Mouse (Mus musculus) embryo, embryonic 10.5 days (tissue): Measurements from ENCODE around the gene Fyn.
A peak's percentile ranks its signal among the peaks of the same experiment; 100 is the strongest.

ENCODE experiments used
- DNase-seq: peaks from one replicate; pipeline ENCODE4 v3.0.0-alpha.2; 2015; ENCODE audit warnings: low spot score

The Fyn gene

GRCm38 (mm10) chr10:39612633-39612988 lies 244.0 kb downstream of the Fyn start, which contains the start of gene Traf3ip2:
Traf3ip2 (plus strand) TSS chr10:39612934.
- no peak for DNase-seq

- DNase-seq: peak; percentile 78
Measured at GRCm38 (mm10) chr10:39612989-39613831, 244.6 kb downstream of the Fyn start.

GRCm38 (mm10) chr10:39613973-39614372 lies 245.3 kb downstream of the Fyn start:
- DNase-seq: no peak

GRCm38 (mm10) chr10:39614676-39615075 lies 246.0 kb downstream of the Fyn start:
- DNase-seq: no peak
